Mouse (Mus musculus) neural tube, embryonic 13.5 days (tissue): ENCODE data around the gene Atpaf2. TPM values are rescaled to one million over a fixed set of nuclear protein-coding genes. Genes with fewer than 3 reads are reported as not detected.
A peak's percentile ranks its signal among the peaks of the same experiment; 100 is the strongest.

ENCODE experiments used
- ATAC-seq: fragments of 200-750 bp; cut with Nextera tagmentation; 2 replicates; pipeline ENCODE4 v1.8.0; 2017; ENCODE audit warnings: low read depth, mild to moderate bottlenecking, moderate TSS enrichment, moderate library complexity
- H3K27ac ChIP-seq: fragments of 300-500 bp; sonication (generic); replicated peaks from 2 replicates; pipeline ENCODE4 v1.5.1; 2015; ENCODE audit warnings: moderate library complexity, mild to moderate bottlenecking, inconsistent platforms
- H3K27me3 ChIP-seq: fragments of 300-500 bp; sonication (generic); 2 replicates; pipeline ENCODE4 v1.6.1; 2015; ENCODE audit warnings: mild to moderate bottlenecking, inconsistent platforms
- H3K36me3 ChIP-seq: fragments of 300-500 bp; sonication (generic); 2 replicates; pipeline ENCODE4 v1.6.1; 2015; ENCODE audit warnings: mild to moderate bottlenecking, inconsistent platforms
- H3K4me1 ChIP-seq: fragments of 300-500 bp; sonication (generic); replicated peaks from 2 replicates; pipeline ENCODE4 v1.6.1; 2015; ENCODE audit warnings: inconsistent platforms
- H3K4me2 ChIP-seq: fragments of 300-500 bp; sonication (generic); 2 replicates; pipeline ENCODE4 v1.6.1; 2015; ENCODE audit warnings: inconsistent platforms, mild to moderate bottlenecking, moderate library complexity
- H3K4me3 ChIP-seq: fragments of 300-500 bp; sonication (generic); 2 replicates; pipeline ENCODE4 v1.5.1; 2015; ENCODE audit warnings: mild to moderate bottlenecking, inconsistent platforms
- H3K9ac ChIP-seq: fragments of 300-500 bp; sonication (generic); 2 replicates; pipeline ENCODE4 v1.6.1; 2015; ENCODE audit warnings: moderate library complexity, mild to moderate bottlenecking, inconsistent platforms
- H3K9me3 ChIP-seq: fragments of 300-500 bp; sonication (generic); 2 replicates; pipeline ENCODE4 v1.6.1; 2016; ENCODE audit warnings: inconsistent platforms
- WGBS: fragments of 180-500 bp; shearing (Covaris S2); methylation state at CpG from one replicate; pipeline ENCODE4 v1.1.7; 2015; 5-methylcytosine and 5-hydroxymethylcytosine counted together
- polyA plus RNA-seq: library from polyadenylated mRNA; unstranded; fragments of >200 nt; fragmentation: Nextera tagmentation; extraction: Ambion mirVana; gene quantifications from 2 replicates; pipeline ENCODE4 v1.2.1, GENCODE M21; 2015

Gene Atpaf2
- polyA plus RNA-seq, 1 experiment from 2014 or later, result 39.4 TPM

DNA sequence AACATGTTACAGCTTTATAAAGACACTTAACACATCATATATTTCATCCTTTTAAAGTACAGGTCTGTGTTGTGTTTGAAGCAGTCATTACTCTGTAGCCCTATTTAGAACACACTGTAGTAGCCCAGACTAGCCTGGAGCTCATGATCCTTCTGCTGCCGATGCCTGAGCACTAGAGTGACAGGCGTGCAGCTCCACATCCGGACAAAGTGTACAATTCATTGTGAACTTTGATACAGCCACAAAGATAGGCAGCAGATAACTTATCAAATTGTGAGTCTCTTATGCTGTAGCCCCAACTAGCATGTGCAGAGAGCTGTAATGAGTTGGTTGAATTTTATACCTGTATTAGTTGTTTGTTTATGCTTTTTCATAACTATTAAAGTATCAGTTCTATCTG lies 9.4 kb upstream of the Atpaf2 start:
- Histone ChIP-seq H3K4me2 (no peak overlapping the region), H3K9me3 (no peaks in the 10 kb centered on the region), H3K4me3 (no peak overlapping the region), H3K4me1 (no peaks in the 10 kb centered on the region), H3K27ac (no peak overlapping the region), H3K27me3 (no peaks in the 10 kb centered on the region), H3K36me3 (peaks cover 53% of the 10 kb centered on the region), H3K9ac (no peak overlapping the region)
- 96% methylated on average over 3 of the region's 3 CpGs for WGBS
- ATAC-seq, result no peak

DNA sequence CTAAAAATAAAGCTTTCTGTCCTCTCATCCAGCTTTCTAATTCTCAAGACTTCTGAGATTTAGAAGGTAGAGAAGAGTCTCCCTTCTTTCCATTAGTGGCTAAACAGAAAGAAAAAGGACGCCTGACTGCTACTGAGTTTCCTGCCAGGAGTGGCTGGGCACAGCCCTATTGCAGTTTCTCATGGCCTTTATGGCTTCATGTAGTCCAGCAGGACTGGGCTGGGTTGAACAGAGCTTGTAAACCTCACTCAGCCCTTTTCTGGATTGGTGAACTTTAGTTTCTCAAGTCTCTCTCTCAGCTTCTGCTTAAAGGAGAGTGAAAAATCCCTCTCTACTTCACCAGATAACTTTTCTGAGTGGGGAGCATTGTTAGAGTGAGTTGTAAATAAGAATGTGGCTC lies 8.2 kb upstream of the Atpaf2 start:
- H3K4me1 ChIP-seq, result no peaks in the 10 kb centered on the region
- ATAC-seq, result no peak
- 79% methylated on average over 1 of the region's 1 CpGs for WGBS
- no peak overlapping the region for H3K4me3 ChIP-seq
- no peak overlapping the region for H3K9ac ChIP-seq
- no peaks in the 10 kb centered on the region for H3K27me3 ChIP-seq
- no peak overlapping the region for H3K4me2 ChIP-seq
- H3K27ac ChIP-seq, result no peak overlapping the region
- H3K9me3 ChIP-seq, result no peaks in the 10 kb centered on the region
- H3K36me3 ChIP-seq, result peaks cover 43% of the 10 kb centered on the region

DNA sequence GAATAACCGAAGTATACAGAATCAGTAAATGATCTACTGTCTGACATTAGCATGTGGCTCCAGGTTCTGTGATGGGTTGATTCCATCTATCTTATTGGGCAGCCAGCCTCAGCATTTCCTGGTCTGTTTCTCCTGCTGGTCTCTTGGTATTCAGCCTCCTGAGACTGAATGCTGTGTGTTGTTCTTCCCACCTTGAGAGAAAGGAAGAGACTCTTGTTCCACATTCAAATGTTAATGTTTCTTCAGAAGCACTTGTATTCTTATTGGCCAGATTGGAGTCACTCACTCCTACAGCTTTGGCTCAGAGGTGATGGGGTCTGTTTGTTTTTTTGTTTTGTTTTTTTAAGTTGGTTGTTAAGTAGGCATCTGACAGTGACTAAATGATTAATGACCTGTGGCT lies 4.7 kb upstream of the Atpaf2 start:
- H3K4me1 ChIP-seq, result peaks cover 16% of the 10 kb centered on the region
- 31% methylated on average over 1 of the region's 1 CpGs for WGBS
- H3K9me3 ChIP-seq, result no peaks in the 10 kb centered on the region
- H3K9ac ChIP-seq, result no peak overlapping the region
- no peak overlapping the region for H3K4me2 ChIP-seq
- H3K27me3 ChIP-seq, result no peaks in the 10 kb centered on the region
- ATAC-seq, result no peak
- peaks cover 23% of the 10 kb centered on the region for H3K36me3 ChIP-seq
- H3K27ac ChIP-seq, result no peak overlapping the region
- no peak overlapping the region for H3K4me3 ChIP-seq

GRCm38 (mm10) chr11:60422046-60422668 lies 3.9 kb upstream of the Atpaf2 start:
- no peak overlapping the region for H3K4me3 ChIP-seq
- peaks cover 14% of the 10 kb centered on the region for H3K36me3 ChIP-seq
- no peak overlapping the region for H3K4me2 ChIP-seq
- 65% methylated on average over 6 of the region's 6 CpGs for WGBS
- no peak overlapping the region for H3K9ac ChIP-seq
- ATAC-seq, result no peak
- H3K9me3 ChIP-seq, result no peaks in the 10 kb centered on the region
- H3K27me3 ChIP-seq, result no peaks in the 10 kb centered on the region
- H3K4me1 ChIP-seq, result peaks cover 18% of the 10 kb centered on the region
- no peak overlapping the region for H3K27ac ChIP-seq

DNA sequence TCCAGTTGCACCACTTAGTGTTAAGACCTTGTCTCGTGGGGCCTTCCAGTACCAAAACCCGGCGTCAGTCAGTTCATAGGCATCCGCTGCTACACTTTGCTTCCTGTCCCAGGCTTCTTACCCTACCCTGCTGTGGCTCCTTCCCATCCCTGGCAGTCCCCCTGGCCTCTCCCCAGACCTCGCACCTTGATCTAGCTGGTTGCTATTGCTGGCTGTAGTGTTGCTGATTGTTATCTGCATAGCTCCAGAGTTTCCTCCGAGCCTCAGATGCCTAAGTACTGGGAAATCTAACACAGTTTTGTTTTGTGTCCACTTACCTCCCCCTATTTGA lies 181 bp upstream of the Atpaf2 start:
- Histone ChIP-seq H3K27ac (no peak overlapping the region), H3K4me3 (peak overlapping the region; percentile 92), H3K27me3 (no peaks in the 10 kb centered on the region), H3K9ac (peak overlapping the region; percentile 92), H3K36me3 (no peaks in the 10 kb centered on the region), H3K4me1 (peaks cover 42% of the 10 kb centered on the region), H3K4me2 (peak overlapping the region; percentile 83), H3K9me3 (no peaks in the 10 kb centered on the region)
- 26% methylated on average over 6 of the region's 6 CpGs for WGBS
- ATAC-seq, result no peak

DNA sequence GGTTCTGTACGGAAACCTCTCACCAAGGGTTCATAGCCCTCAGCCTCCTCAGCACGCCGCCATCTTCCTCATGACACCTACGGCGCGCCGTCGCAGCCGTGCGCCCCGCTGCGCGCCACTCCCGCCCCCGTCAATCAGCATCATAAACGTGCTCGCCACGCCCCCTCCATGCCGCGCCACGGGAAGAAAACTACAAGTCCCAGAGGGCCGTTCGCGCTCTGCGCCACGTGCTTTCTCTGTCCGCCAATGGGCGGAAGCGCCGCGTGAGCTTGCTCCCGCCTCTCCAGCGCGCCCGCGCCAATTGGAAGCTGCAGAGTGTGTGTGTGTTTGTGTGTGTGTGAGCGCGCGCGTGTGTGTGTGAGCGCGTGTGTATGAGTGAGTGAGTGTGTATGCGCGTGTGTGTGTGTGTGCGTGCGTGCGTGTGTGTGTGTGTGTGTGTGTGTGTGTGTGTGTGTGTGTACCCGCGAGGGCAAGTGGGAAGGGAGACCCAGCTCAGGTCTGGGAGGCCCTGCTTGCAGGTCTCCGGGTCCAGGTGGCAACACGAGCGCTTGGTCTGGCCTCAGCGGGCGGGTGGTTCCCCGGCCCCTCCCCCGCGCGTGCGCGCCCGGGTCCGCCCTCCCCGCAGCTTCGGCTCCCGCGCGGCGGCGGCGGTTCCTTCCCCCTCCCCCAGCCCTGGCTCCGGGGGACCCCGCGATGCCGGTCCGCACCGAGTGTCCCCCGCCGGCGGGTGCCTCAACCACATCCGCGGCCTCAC lies 1.1 kb downstream of the Atpaf2 start, which contains the start of gene Gid4:
Gene Gid4, plus strand, starts transcription at position 183 of the 754 bp plus-strand sequence.
- Histone ChIP-seq H3K4me1 (peaks cover 42% of the 10 kb centered on the region), H3K9me3 (no peaks in the 10 kb centered on the region), H3K36me3 (no peaks in the 10 kb centered on the region), H3K27me3 (no peaks in the 10 kb centered on the region), H3K4me2 (peak within 1 kb of the TSS; percentile 83), H3K4me3 (peak within 1 kb of the TSS; percentile 92), H3K27ac (peak within 1 kb of the TSS; percentile 89), H3K9ac (peak within 1 kb of the TSS; percentile 92)
- ATAC-seq, result peak; percentile 97
- under 1% methylated on average over 73 of the region's 81 CpGs for WGBS

DNA sequence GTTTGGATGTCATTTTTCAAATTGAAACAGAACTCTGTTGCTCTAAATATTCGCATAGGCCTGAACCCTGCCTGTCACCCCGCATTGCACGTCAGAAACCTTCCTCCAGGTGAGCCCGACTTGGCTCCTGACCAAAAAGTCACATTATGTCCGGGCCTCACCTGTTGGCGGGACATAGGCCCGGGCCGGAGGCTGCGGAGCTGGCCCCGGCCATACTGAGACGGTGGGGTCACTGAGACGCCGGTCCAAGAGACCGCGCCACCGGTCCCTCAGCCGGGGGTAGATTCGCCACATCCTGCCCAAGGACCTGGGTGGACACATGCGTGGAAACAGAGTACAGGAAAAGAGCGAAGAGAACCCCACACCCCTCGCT lies 1.7 kb downstream of the Atpaf2 start:
- ATAC-seq, result peak; percentile 57; the same call in 1 of the 2 replicates
- peak overlapping the region; percentile 83 for H3K9ac ChIP-seq
- H3K27me3 ChIP-seq, result no peaks in the 10 kb centered on the region
- H3K4me1 ChIP-seq, result peaks cover 42% of the 10 kb centered on the region
- H3K36me3 ChIP-seq, result no peaks in the 10 kb centered on the region
- H3K27ac ChIP-seq, result peak overlapping the region; percentile 75
- under 1% methylated on average over 21 of the region's 21 CpGs for WGBS
- peak overlapping the region; percentile 83 for H3K4me2 ChIP-seq
- peak overlapping the region; percentile 92 for H3K4me3 ChIP-seq
- no peaks in the 10 kb centered on the region for H3K9me3 ChIP-seq

DNA sequence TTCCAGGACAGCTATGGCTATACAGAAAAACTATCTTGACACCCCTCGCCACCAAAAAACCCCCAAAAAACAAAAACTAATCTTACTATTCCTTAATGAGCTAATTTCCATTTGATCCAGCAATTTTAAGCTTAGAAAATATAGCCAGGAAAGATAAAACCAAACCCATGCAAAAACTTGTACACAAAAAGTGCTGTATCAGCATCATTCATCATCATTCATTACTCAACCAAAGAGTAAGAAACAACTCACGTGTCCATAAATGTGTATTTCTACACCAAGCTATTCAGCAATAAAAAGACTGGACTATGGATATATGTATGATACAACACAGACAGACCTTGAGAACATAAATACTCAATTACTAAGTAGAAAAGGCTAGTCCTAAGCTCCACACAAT lies 5.3 kb downstream of the Atpaf2 start:
- WGBS, result 91% methylated on average over 2 of the region's 2 CpGs
- no peak for ATAC-seq
- H3K9me3 ChIP-seq, result no peaks in the 10 kb centered on the region
- H3K36me3 ChIP-seq, result peaks cover 16% of the 10 kb centered on the region
- H3K27me3 ChIP-seq, result no peaks in the 10 kb centered on the region
- H3K4me2 ChIP-seq, result no peak overlapping the region
- H3K4me3 ChIP-seq, result no peak overlapping the region
- H3K27ac ChIP-seq, result no peak overlapping the region
- H3K4me1 ChIP-seq, result peaks cover 26% of the 10 kb centered on the region
- no peak overlapping the region for H3K9ac ChIP-seq

GRCm38 (mm10) chr11:60412173-60412572 lies 6.1 kb downstream of the Atpaf2 start:
- H3K9ac ChIP-seq, result no peak overlapping the region
- H3K4me1 ChIP-seq, result peaks cover 23% of the 10 kb centered on the region
- no peak overlapping the region for H3K27ac ChIP-seq
- 13% methylated on average over 3 of the region's 3 CpGs for whole genome bisulfite sequencing
- H3K9me3 ChIP-seq, result no peaks in the 10 kb centered on the region
- peaks cover 24% of the 10 kb centered on the region for H3K36me3 ChIP-seq
- H3K4me2 ChIP-seq, result no peak overlapping the region
- no peak for ATAC-seq
- H3K27me3 ChIP-seq, result no peaks in the 10 kb centered on the region
- H3K4me3 ChIP-seq, result no peak overlapping the region

GRCm38 (mm10) chr11:60406606-60407005 lies 11.7 kb downstream of the Atpaf2 start:
- Histone ChIP-seq H3K4me1 (no peaks in the 10 kb centered on the region), H3K27me3 (no peaks in the 10 kb centered on the region), H3K9ac (no peak overlapping the region), H3K36me3 (peaks cover 79% of the 10 kb centered on the region), H3K4me3 (no peak overlapping the region), H3K9me3 (no peaks in the 10 kb centered on the region), H3K4me2 (no peak overlapping the region), H3K27ac (no peak overlapping the region)
- 95% methylated on average over 1 of the region's 1 CpGs for WGBS
- ATAC-seq, result no peak

- Histone ChIP-seq H3K36me3 (peaks cover 29% of the 10 kb centered on the region), H3K4me3 (no peak overlapping the region), H3K4me1 (0 out of 2 replicates have a peak, but pooled peaks cover 11% of the 10 kb centered on the region), H3K27ac (no peak overlapping the region), H3K9ac (no peak overlapping the region), H3K27me3 (no peaks in the 10 kb centered on the region), H3K9me3 (no peaks in the 10 kb centered on the region), H3K4me2 (no peak overlapping the region)
- ATAC-seq, result no peak
- 88% methylated on average over 2 of the region's 2 CpGs for WGBS
These were observed 21.1 kb downstream of the Atpaf2 start for GRCm38 (mm10) chr11:60397172-60397571.

DNA sequence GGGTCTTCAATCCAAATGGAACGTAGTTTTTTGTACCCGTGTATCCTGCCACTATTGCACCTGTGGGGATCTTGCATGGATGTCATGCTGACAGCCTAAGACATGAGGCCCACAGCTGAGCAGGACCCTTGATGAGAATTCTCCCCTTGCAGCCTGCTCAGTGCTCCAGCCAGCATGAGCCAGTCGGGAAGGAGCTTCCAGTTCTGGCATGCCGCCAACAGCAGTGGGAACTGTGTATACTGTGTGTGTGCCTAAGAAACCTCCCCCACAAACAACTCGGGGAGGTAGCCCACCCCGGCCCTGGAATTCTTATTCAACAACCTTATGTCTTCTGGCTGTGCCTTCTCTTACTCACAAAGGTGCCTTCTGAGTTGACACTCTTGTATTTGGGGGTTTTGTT lies 21.7 kb downstream of the Atpaf2 start:
- ATAC-seq, result peak; percentile 65; the same call in 1 of the 2 replicates
- Histone ChIP-seq H3K9me3 (no peaks in the 10 kb centered on the region), H3K36me3 (peaks cover 23% of the 10 kb centered on the region), H3K4me1 (0 out of 2 replicates have a peak, but pooled peaks cover 11% of the 10 kb centered on the region), H3K9ac (no peak overlapping the region), H3K4me3 (no peak overlapping the region), H3K27ac (no peak overlapping the region), H3K27me3 (no peaks in the 10 kb centered on the region), H3K4me2 (no peak overlapping the region)
- 68% methylated on average over 6 of the region's 6 CpGs for WGBS
